Mouse (Mus musculus) lung, adult 2 months (tissue): Measurements from ENCODE around the gene Cd300c2.

Source experiments
- CTCF ChIP-seq: fragments of 200-500 bp; IDR thresholded peaks from 2 replicates; pipeline ENCODE4 v1.5.1; 2011; ENCODE audit warnings: mild to moderate bottlenecking, low read length, control low read depth; ENCODE audit not compliant: insufficient read depth
- POLR2A ChIP-seq: fragments of 200-500 bp; IDR thresholded peaks from 2 replicates; pipeline ENCODE4 v1.6.1; 2011; ENCODE audit warnings: low read depth, mild to moderate bottlenecking, control low read depth, low read length, borderline replicate concordance; ENCODE audit errors: extremely low read depth

DNA sequence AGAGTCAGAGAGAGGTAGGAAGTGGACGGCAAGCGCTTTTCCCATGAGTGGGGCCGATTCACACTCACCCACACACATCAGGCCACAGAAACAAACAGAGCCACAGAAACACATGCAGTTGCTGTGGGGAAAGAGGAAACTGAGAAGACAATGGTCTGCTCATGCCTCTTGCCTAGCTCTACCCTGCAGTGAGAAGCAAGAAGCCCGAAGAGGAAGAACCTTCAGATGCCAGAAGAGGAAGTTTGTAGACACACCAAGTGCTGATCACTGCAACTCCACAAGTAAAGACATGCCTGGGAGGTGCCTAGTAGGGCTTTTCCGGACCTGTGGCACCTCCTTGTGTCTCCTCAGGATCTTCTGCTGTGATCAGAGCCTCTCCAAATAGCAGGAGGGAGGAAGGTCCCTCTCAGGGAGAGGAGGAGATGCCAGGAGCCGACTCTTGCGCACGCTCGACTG, 32.9 kb downstream of the Cd300c2 start, which contains the start of gene Cd300c:
- TF ChIP-seq POLR2A (no peak), CTCF (no peak)
